In genomic region chr4:57574181-57574580, GRCm38 (mm10) we compare ENCODE assay signal across 30 mouse cellular contexts. TPM values are rescaled to one million over a fixed set of nuclear protein-coding genes. Genes with fewer than 3 reads are reported as not detected.
DNase-seq lines count a peak whose midpoint lies in the region; ATAC-seq and TF ChIP-seq lines count a peak whose summit lies in the region.
"Had no signal": no experiment of that assay in that cellular context is flagged by ENCODE, and none has a peak within 500 bp of the region (broad histone marks: within the 10 kb centered on the region; RNA-seq: fewer than 3 reads in every experiment).

No protein-coding gene starts in this region.

- no peaks in the 10 kb centered on the region for H3K27me3 ChIP-seq in heart, embryonic 10.5 days (ENCODE audit: insufficient read depth, poor library complexity, severe bottlenecking)
- no peaks in the 10 kb centered on the region for H3K27me3 ChIP-seq in heart, embryonic 15.5 days
- no peaks in the 10 kb centered on the region for H3K27me3 ChIP-seq in lung, embryonic 15.5 days
- no peaks in the 10 kb centered on the region for H3K27me3 ChIP-seq in lung, postnatal 0 days (replicated peaks; ENCODE audit: insufficient read depth, low read length)
- H3K27me3 ChIP-seq: CH12.LX; embryonic facial prominence, embryonic 15.5 days; limb, embryonic 12.5 days; liver, embryonic 15.5 days; midbrain, embryonic 15.5 days; neural tube, embryonic 15.5 days; stomach, embryonic 15.5 days had no signal

- 65% methylated on average over 3 of the region's 3 CpGs for WGBS in heart, embryonic 10.5 days
- WGBS in heart, embryonic 15.5 days: 67% methylated on average over 3 of the region's 3 CpGs
- 77% methylated on average over 3 of the region's 3 CpGs for WGBS in lung, embryonic 15.5 days
- 74% methylated on average over 3 of the region's 3 CpGs for WGBS in lung, postnatal 0 days

- H3K4me1 ChIP-seq in heart, embryonic 10.5 days: peaks cover 69% of the 10 kb centered on the region
- H3K4me1 ChIP-seq in heart, embryonic 15.5 days (replicated peaks): peaks cover 80% of the 10 kb centered on the region
- peaks cover 46% of the 10 kb centered on the region for H3K4me1 ChIP-seq in lung, embryonic 15.5 days
- no peaks in the 10 kb centered on the region for H3K4me1 ChIP-seq in lung, postnatal 0 days (ENCODE audit: insufficient read depth, low read depth, low read length)
- H3K4me1 ChIP-seq: forebrain, embryonic 12.5 days; liver, embryonic 15.5 days; midbrain, embryonic 15.5 days; stomach, embryonic 15.5 days had no signal

- peak overlapping the region; percentile 16; the same call in 1 of the 2 replicates for H3K4me2 ChIP-seq in heart, embryonic 15.5 days
- H3K4me2 ChIP-seq in lung, embryonic 15.5 days: no peak overlapping the region
- H3K4me2 ChIP-seq in lung, postnatal 0 days (replicated peaks; ENCODE audit: low read depth, low read length): no peak overlapping the region
- H3K4me2 ChIP-seq: embryonic facial prominence, embryonic 15.5 days; forebrain, embryonic 12.5 days; hindbrain, embryonic 13.5 days; limb, embryonic 12.5 days; liver, embryonic 15.5 days; midbrain, embryonic 15.5 days; neural tube, embryonic 15.5 days; stomach, embryonic 15.5 days had no signal

- no peak overlapping the region for H3K9ac ChIP-seq in heart, embryonic 15.5 days
- H3K9ac ChIP-seq in lung, embryonic 15.5 days: no peak overlapping the region
- H3K9ac ChIP-seq in lung, postnatal 0 days (replicated peaks; ENCODE audit: low read depth): no peak overlapping the region
- H3K9ac ChIP-seq: embryonic facial prominence, embryonic 15.5 days; forebrain, embryonic 12.5 days; forebrain, postnatal 0 days; hindbrain, embryonic 13.5 days; limb, embryonic 12.5 days; liver, embryonic 15.5 days; midbrain, embryonic 15.5 days; neural tube, embryonic 15.5 days; stomach, embryonic 15.5 days had no signal

- peak overlapping the region; percentile 86 for H3K27ac ChIP-seq in heart, embryonic 10.5 days
- peak overlapping the region; percentile 77 for H3K27ac ChIP-seq in heart, embryonic 15.5 days
- peak overlapping the region; percentile 62; the same call in 1 of the 2 replicates for H3K27ac ChIP-seq in lung, embryonic 15.5 days
- no peak overlapping the region for H3K27ac ChIP-seq in lung, postnatal 0 days (ENCODE audit: low read length)
- H3K27ac ChIP-seq: embryonic facial prominence, embryonic 10.5 days; embryonic facial prominence, embryonic 15.5 days; forebrain, embryonic 12.5 days; hindbrain, embryonic 13.5 days; limb, embryonic 12.5 days; liver, embryonic 15.5 days; midbrain, embryonic 10.5 days; midbrain, embryonic 15.5 days; neural tube, embryonic 15.5 days; stomach, embryonic 15.5 days had no signal

- H3K4me3 ChIP-seq in heart, embryonic 10.5 days: peak overlapping the region; percentile 31
- H3K4me3 ChIP-seq in heart, embryonic 15.5 days: no peak overlapping the region
- no peak overlapping the region for H3K4me3 ChIP-seq in lung, embryonic 15.5 days
- no peak overlapping the region for H3K4me3 ChIP-seq in lung, postnatal 0 days (ENCODE audit: low read depth, low read length)
- H3K4me3 ChIP-seq: embryonic facial prominence, embryonic 10.5 days; embryonic facial prominence, embryonic 15.5 days; forebrain, embryonic 12.5 days; hindbrain, embryonic 13.5 days; limb, embryonic 12.5 days; liver, embryonic 15.5 days; midbrain, embryonic 10.5 days; midbrain, embryonic 15.5 days; neural tube, embryonic 15.5 days; stomach, embryonic 15.5 days had no signal

- H3K36me3 ChIP-seq in heart, embryonic 10.5 days: peaks cover 7% of the 10 kb centered on the region; the same call in 1 of the 2 replicates
- no peaks in the 10 kb centered on the region for H3K36me3 ChIP-seq in heart, embryonic 15.5 days
- no peaks in the 10 kb centered on the region for H3K36me3 ChIP-seq in lung, embryonic 15.5 days
- H3K36me3 ChIP-seq in lung, postnatal 0 days (ENCODE audit: insufficient read depth, low read length): no peaks in the 10 kb centered on the region
- H3K36me3 ChIP-seq: embryonic facial prominence, embryonic 10.5 days; embryonic facial prominence, embryonic 15.5 days; forebrain, embryonic 12.5 days; hindbrain, embryonic 13.5 days; liver, embryonic 15.5 days; midbrain, embryonic 10.5 days; midbrain, embryonic 15.5 days; neural tube, embryonic 15.5 days; stomach, embryonic 15.5 days had no signal

- no peak for ATAC-seq in heart, embryonic 15.5 days (replicated peaks; ENCODE audit: insufficient number of reproducible peaks, insufficient read depth, low FRiP score, low read depth)
- no peak for ATAC-seq in lung, embryonic 15.5 days (ENCODE audit: borderline replicate concordance, extremely low read depth, low FRiP score, low TSS enrichment)
- ATAC-seq in lung, postnatal 0 days: no peak
- ATAC-seq: activated CD4-positive, CD25-positive, alpha-beta regulatory T cell, adult 4 months; forebrain, postnatal 0 days; midbrain, embryonic 15.5 days had no signal

- intact Hi-C loops in heart, postnatal 10 days (cut with DNase I): no loop called here

- TF ChIP-seq EP300 in lung, postnatal 0 days (IDR thresholded peaks at IDR 0.05): no peak

- no peaks in the 10 kb centered on the region for H3K9me3 ChIP-seq in heart, embryonic 10.5 days
- H3K9me3 ChIP-seq in heart, embryonic 15.5 days (replicated peaks): no peaks in the 10 kb centered on the region
- no peaks in the 10 kb centered on the region for H3K9me3 ChIP-seq in lung, embryonic 15.5 days
- no peaks in the 10 kb centered on the region for H3K9me3 ChIP-seq in lung, postnatal 0 days (ENCODE audit: low read length)
- H3K9me3 ChIP-seq: embryonic facial prominence, embryonic 10.5 days; embryonic facial prominence, embryonic 15.5 days; forebrain, embryonic 12.5 days; hindbrain, embryonic 13.5 days; limb, embryonic 12.5 days; liver, embryonic 15.5 days; midbrain, embryonic 10.5 days; midbrain, embryonic 15.5 days; neural tube, embryonic 15.5 days; stomach, embryonic 15.5 days had no signal

- peak; percentile 33 for DNase-seq in adrenal gland, adult 2 months
- no peak for DNase-seq in adrenal gland, adult 18-20 months (ENCODE audit: low spot score in 2 of 2)
- DNase-seq in heart, embryonic 10.5 days (ENCODE audit: low spot score): no peak
- no peak for DNase-seq in heart, postnatal 10 days
- no peak for DNase-seq in heart, postnatal 4 days
- no peak for DNase-seq in lung, postnatal 0 days (ENCODE audit: low spot score)
- DNase-seq: cerebellum, adult 8-10 months; cerebellum, postnatal 25 days; forebrain, postnatal 0 days; gastrocnemius, postnatal 10 days; kidney, adult 11 months; kidney, postnatal 14 days; lung, postnatal 14 days; retina, postnatal 1 day; right cerebral cortex, postnatal 14 days had no signal

- TF ChIP-seq CTCF in lung, postnatal 0 days (IDR thresholded peaks at IDR 0.05): no peak

RNA-seq across cellular contexts. Expression of gene Pakap, which starts 6.2 kb away (rescaled TPM):
- total RNA-seq in adrenal gland, adult 2 months (2021): 10 to 100 TPM; 34.9 to 68.3 TPM
- polyA plus RNA-seq in adrenal gland, adult 2 months (2012; rRNA removed): 6.0 and 8.9 TPM in 2 replicates
- 10 to 100 TPM; 34.5 to 69.8 TPM for total RNA-seq in adrenal gland, adult 18-20 months (2021)
- 53.0 and 72.5 TPM in 2 replicates for polyA plus RNA-seq in heart, embryonic 10.5 days (2016; fragmentation: Nextera tagmentation; extraction: Ambion mirVana)
- 10 to 100 TPM; 60.6 to 62.1 TPM for total RNA-seq in heart, postnatal 10 days (2021)
- 57.1 and 57.8 TPM in 2 replicates for polyA plus RNA-seq in heart, embryonic 15.5 days (2015; fragmentation: Nextera tagmentation; extraction: Ambion mirVana)
- 10 to 100 TPM; 73.5 to 80.4 TPM for total RNA-seq in heart, postnatal 4 days (2021)
- 43.3 and 47.7 TPM in 2 replicates for polyA plus RNA-seq in lung, embryonic 15.5 days (2015; fragmentation: Nextera tagmentation; extraction: Ambion mirVana)
- 60.5 and 68.6 TPM in 2 replicates for polyA plus RNA-seq in lung, postnatal 0 days (2015; fragmentation: Nextera tagmentation; extraction: Ambion mirVana)
- total RNA-seq: megakaryocyte progenitor cell, adult 5-6 weeks had no signal
